In the genomic region with DNA sequence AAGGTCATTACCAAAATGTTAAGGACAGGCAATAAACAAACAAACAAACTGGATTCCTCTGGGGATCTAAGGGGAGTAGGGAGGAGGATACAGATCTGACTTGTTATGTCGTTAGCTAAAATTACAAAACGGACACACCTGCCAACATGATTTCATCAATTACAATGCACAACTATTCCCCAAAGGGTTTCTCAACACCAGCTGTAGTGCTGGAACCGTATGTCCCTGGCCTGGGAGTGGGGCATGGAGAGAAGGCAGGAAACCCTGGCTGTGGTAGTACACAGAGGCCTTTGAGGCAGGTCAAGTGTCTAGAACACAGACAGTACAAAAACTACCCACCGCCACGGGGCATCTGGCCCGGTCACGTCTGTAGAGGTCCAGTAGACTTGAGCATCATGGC, we compare ENCODE assay signal across 20 mouse cellular contexts.
A peak's percentile ranks its signal among the peaks of the same experiment; 100 is the strongest.
DNase-seq lines count a peak whose midpoint lies in the region; ATAC-seq and TF ChIP-seq lines count a peak whose summit lies in the region.
"Had no signal": no experiment of that assay in that cellular context is flagged by ENCODE, and none has a peak within 500 bp of the region (broad histone marks: within the 10 kb centered on the region; RNA-seq: fewer than 3 reads in every experiment).

No protein-coding gene starts in this region.

- no peaks in the 10 kb centered on the region for H3K9me3 ChIP-seq in heart, embryonic 10.5 days
- H3K9me3 ChIP-seq: hindbrain, embryonic 10.5 days; kidney, embryonic 15.5 days; liver, embryonic 13.5 days; midbrain, embryonic 12.5 days had no signal

- no peak for ATAC-seq in activated CD4-positive, CD25-positive, alpha-beta regulatory T cell, adult 4 months
- ATAC-seq: intestine, postnatal 0 days had no signal

- intact Hi-C loops in heart, postnatal 25 days (cut with DNase I), result no loop called here
- intact Hi-C loops in gastrocnemius, postnatal 14 days (cut with DNase I; ENCODE audit: low total_unique reads), result no loop called here

- peaks cover 9% of the 10 kb centered on the region; the same call in 1 of the 2 replicates for H3K36me3 ChIP-seq in heart, embryonic 10.5 days
- H3K36me3 ChIP-seq in thymus, adult 2 months (ENCODE audit: control insufficient read depth, insufficient read depth, low read length), result no peaks in the 10 kb centered on the region
- H3K36me3 ChIP-seq: hindbrain, embryonic 10.5 days; kidney, embryonic 15.5 days; liver, embryonic 13.5 days; midbrain, embryonic 12.5 days had no signal

- H3K4me3 ChIP-seq in heart, embryonic 10.5 days, result no peak overlapping the region
- H3K4me3 ChIP-seq in brown adipose tissue, adult 24 weeks (ENCODE audit: insufficient read depth, low read depth, low read length), result no peak overlapping the region
- no peak overlapping the region for H3K4me3 ChIP-seq in thymus, adult 2 months (ENCODE audit: control insufficient read depth, insufficient read depth, low read length)
- H3K4me3 ChIP-seq: hindbrain, embryonic 10.5 days; kidney, embryonic 15.5 days; liver, embryonic 13.5 days; midbrain, embryonic 12.5 days had no signal

- no peak for TF ChIP-seq POLR2A in thymus, adult 2 months (IDR thresholded peaks at IDR 0.05; ENCODE audit: control insufficient read depth, extremely low read depth, insufficient read depth, low read length, poor library complexity)

- H3K27ac ChIP-seq in heart, embryonic 10.5 days, result no peak overlapping the region
- peak overlapping the region; percentile 35; the same call in 1 of the 2 replicates for H3K27ac ChIP-seq in brown adipose tissue, adult 24 weeks (replicated peaks; ENCODE audit: low read depth, low read length)
- H3K27ac ChIP-seq in thymus, adult 2 months (ENCODE audit: control insufficient read depth, insufficient read depth, low read length), result no peak overlapping the region
- H3K27ac ChIP-seq: hindbrain, embryonic 10.5 days; kidney, embryonic 15.5 days; liver, embryonic 13.5 days; midbrain, embryonic 12.5 days had no signal

- TF ChIP-seq CTCF in thymus, adult 2 months (IDR thresholded peaks at IDR 0.05; ENCODE audit: borderline replicate concordance, control insufficient read depth, extremely low read depth, insufficient read depth, low read length, poor library complexity), result no peak

- H3K4me1 ChIP-seq in heart, embryonic 10.5 days, result no peaks in the 10 kb centered on the region
- H3K4me1 ChIP-seq in brown adipose tissue, adult 24 weeks (ENCODE audit: control insufficient read depth, insufficient read depth, insufficient read length, low read length), result peaks cover 16% of the 10 kb centered on the region
- H3K4me1 ChIP-seq in thymus, adult 2 months (replicated peaks; ENCODE audit: control insufficient read depth, insufficient read depth, low read length), result peaks cover 6% of the 10 kb centered on the region
- H3K4me1 ChIP-seq: kidney, embryonic 15.5 days; liver, embryonic 13.5 days; midbrain, embryonic 12.5 days had no signal

- H3K27me3 ChIP-seq in heart, embryonic 10.5 days (ENCODE audit: insufficient read depth, poor library complexity, severe bottlenecking), result no peaks in the 10 kb centered on the region
- H3K27me3 ChIP-seq in thymus, adult 2 months (ENCODE audit: control insufficient read depth, insufficient read depth, low read length), result no peaks in the 10 kb centered on the region
- H3K27me3 ChIP-seq: kidney, embryonic 15.5 days; liver, embryonic 13.5 days; midbrain, embryonic 12.5 days had no signal

- DNase-seq in gastrocnemius, adult 18-20 months (ENCODE audit: low spot score), result peak; percentile 68
- DNase-seq in gastrocnemius, postnatal 4 days (ENCODE audit: low spot score in 2 of 2), result no peak
- peak; percentile 25 for DNase-seq in heart, postnatal 25 days (ENCODE audit: low spot score)
- no peak for DNase-seq in heart, embryonic 10.5 days (ENCODE audit: low spot score)
- peak; percentile 15 for DNase-seq in gastrocnemius, postnatal 14 days
- no peak for DNase-seq in thymus, adult 2 months
- DNase-seq: cerebellum, adult 11 months; cerebellum, adult 9-11 months; kidney, postnatal 36 days; liver, embryonic 13.5 days; lung, adult 2 months; lung, postnatal 14 days; right cerebral cortex, postnatal 25 days; thymus, postnatal 25 days had no signal

- WGBS in heart, embryonic 10.5 days, result 85% methylated on average over 7 of the region's 7 CpGs
- WGBS in thymus, adult 2 months, result 95% methylated on average over 7 of the region's 7 CpGs

Comparison
In these comparisons a context has a peak if more than half of its experiments do, and no peak if none do; other contexts are left out.
1. DNase-seq: peak in gastrocnemius, adult 18-20 months (single experiment), heart, postnatal 25 days (single experiment) and gastrocnemius, postnatal 14 days (single experiment); none in gastrocnemius, postnatal 4 days (0 of 2), heart, embryonic 10.5 days (single experiment) and thymus, adult 2 months (single experiment).